Comparison of ENCODE assay signal across 18 mouse cellular contexts in the genomic region with DNA sequence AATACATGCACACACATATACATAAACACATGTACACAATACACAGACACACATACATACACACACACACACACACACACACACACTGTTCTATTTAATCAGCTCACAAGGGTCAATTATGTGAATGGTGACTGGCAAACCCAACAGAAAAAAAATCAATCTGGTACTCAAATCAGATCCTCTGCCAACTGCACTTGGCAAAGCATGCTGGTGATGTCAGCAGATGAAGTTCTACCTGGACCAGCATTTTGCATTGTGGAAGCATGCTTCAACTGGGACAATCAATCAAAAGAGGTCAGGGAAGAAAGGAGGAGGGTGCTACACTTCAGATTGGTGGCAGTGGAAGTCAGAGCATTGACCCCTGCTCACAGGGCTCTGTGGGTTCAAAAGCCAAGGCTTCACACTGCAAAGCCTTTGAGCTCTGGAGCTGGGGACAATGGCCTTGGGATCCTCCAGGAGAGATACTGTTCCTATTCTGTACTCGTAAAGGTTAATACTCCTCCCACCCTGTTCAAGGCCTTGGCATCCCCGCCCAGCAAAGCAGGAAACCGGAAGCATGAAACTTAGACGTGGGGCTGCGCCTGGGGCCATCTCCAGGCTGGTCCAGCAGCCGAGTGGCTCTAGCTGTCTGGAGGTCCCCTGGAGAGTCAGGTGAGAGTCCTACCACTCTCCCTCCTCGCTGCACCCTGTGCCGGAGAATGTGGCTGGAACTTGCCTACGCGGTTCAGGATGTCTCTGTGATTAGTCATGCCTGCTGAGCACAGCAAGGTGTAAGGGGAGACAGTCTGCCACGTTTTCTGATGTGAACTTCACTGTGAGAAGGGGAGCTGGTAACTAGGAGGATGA.
DNase-seq lines count a peak whose midpoint lies in the region; ATAC-seq lines count a peak whose summit lies in the region.
"Had no signal": no experiment of that assay in that cellular context is flagged by ENCODE, and none has a peak within 500 bp of the region (broad histone marks: within the 10 kb centered on the region; RNA-seq: fewer than 3 reads in every experiment).

No protein-coding gene starts in this region.

- peak; percentile 72 to 77 for DNase-seq in cerebellum, postnatal 10 days
- no peak for DNase-seq in cerebellum, adult 18-20 months
- DNase-seq in kidney, postnatal 25 days, result no peak
- peak; percentile 43 for DNase-seq in adrenal gland, postnatal 14 days
- DNase-seq in urinary bladder, postnatal 10 days (ENCODE audit: low spot score), result no peak
- DNase-seq: cerebellum, adult 9-10 months; layer of hippocampus, adult 9-11 months; lung, embryonic 14.5 days; lung, postnatal 4 days; thymus, postnatal 25 days had no signal

- peak; percentile 13; the same call in 1 of the 2 replicates for ATAC-seq in kidney, embryonic 16.5 days (ENCODE audit: low FRiP score, low TSS enrichment)
- ATAC-seq in intestine, embryonic 16.5 days, result peak; percentile 68
- ATAC-seq: forebrain, embryonic 15.5 days; hindbrain, embryonic 16.5 days had no signal

- no peaks in the 10 kb centered on the region for H3K9me3 ChIP-seq in kidney, embryonic 16.5 days (ENCODE audit: low read length)
- H3K9me3 ChIP-seq in intestine, embryonic 16.5 days (ENCODE audit: control insufficient read depth, low read length), result no peaks in the 10 kb centered on the region
- H3K9me3 ChIP-seq: forebrain, embryonic 15.5 days; heart, embryonic 12.5 days; limb, embryonic 15.5 days; midbrain, embryonic 10.5 days; neural tube, embryonic 12.5 days had no signal

- H3K27me3 ChIP-seq in kidney, embryonic 16.5 days (ENCODE audit: insufficient read depth, low read length), result no peaks in the 10 kb centered on the region
- no peaks in the 10 kb centered on the region for H3K27me3 ChIP-seq in intestine, embryonic 16.5 days (replicated peaks; ENCODE audit: control insufficient read depth, insufficient read depth, low read length)
- H3K27me3 ChIP-seq: forebrain, embryonic 15.5 days; heart, embryonic 12.5 days; limb, embryonic 15.5 days had no signal

- H3K4me3 ChIP-seq in kidney, embryonic 16.5 days (ENCODE audit: low read length), result no peak overlapping the region
- no peak overlapping the region for H3K4me3 ChIP-seq in intestine, embryonic 16.5 days (ENCODE audit: low read length)
- H3K4me3 ChIP-seq: forebrain, embryonic 15.5 days; heart, embryonic 12.5 days; limb, embryonic 15.5 days; midbrain, embryonic 10.5 days; neural tube, embryonic 12.5 days had no signal

- no peak overlapping the region for H3K4me2 ChIP-seq in kidney, embryonic 16.5 days (replicated peaks; ENCODE audit: low read depth, low read length)
- H3K4me2 ChIP-seq in intestine, embryonic 16.5 days (ENCODE audit: low read depth, low read length), result no peak overlapping the region
- H3K4me2 ChIP-seq: forebrain, embryonic 15.5 days; heart, embryonic 12.5 days; limb, embryonic 15.5 days; lung, embryonic 14.5 days; neural tube, embryonic 12.5 days had no signal

- H3K9ac ChIP-seq in kidney, embryonic 16.5 days (replicated peaks; ENCODE audit: low read length), result 0 out of 2 replicates have a peak overlapping the region, but pooled peaks have one; percentile 2
- H3K9ac ChIP-seq in intestine, embryonic 16.5 days (ENCODE audit: low read depth, low read length), result no peak overlapping the region; the same call in 1 of the 2 replicates
- H3K9ac ChIP-seq: forebrain, embryonic 15.5 days; heart, embryonic 12.5 days; limb, embryonic 15.5 days; lung, embryonic 14.5 days; neural tube, embryonic 12.5 days had no signal

- H3K36me3 ChIP-seq in kidney, embryonic 16.5 days (ENCODE audit: insufficient read depth, low read length), result no peaks in the 10 kb centered on the region
- no peaks in the 10 kb centered on the region for H3K36me3 ChIP-seq in intestine, embryonic 16.5 days (ENCODE audit: control insufficient read depth, insufficient read depth, low read length)
- H3K36me3 ChIP-seq: forebrain, embryonic 15.5 days; heart, embryonic 12.5 days; limb, embryonic 15.5 days; midbrain, embryonic 10.5 days; neural tube, embryonic 12.5 days had no signal

- WGBS in kidney, embryonic 16.5 days, result 29% methylated on average over 11 of the region's 11 CpGs
- 40% methylated on average over 11 of the region's 11 CpGs for WGBS in intestine, embryonic 16.5 days

- peaks cover 48% of the 10 kb centered on the region for H3K4me1 ChIP-seq in kidney, embryonic 16.5 days (ENCODE audit: insufficient read depth, low read length)
- peaks cover 19% of the 10 kb centered on the region for H3K4me1 ChIP-seq in intestine, embryonic 16.5 days (ENCODE audit: control insufficient read depth, insufficient read depth, low read length)

- H3K27ac ChIP-seq in kidney, embryonic 16.5 days (ENCODE audit: low read length), result peak overlapping the region; percentile 11; the same call in 1 of the 2 replicates
- peak overlapping the region; percentile 69; the same call in 1 of the 2 replicates for H3K27ac ChIP-seq in intestine, embryonic 16.5 days (ENCODE audit: low read length)
- H3K27ac ChIP-seq: forebrain, embryonic 15.5 days; limb, embryonic 15.5 days; midbrain, embryonic 10.5 days; neural tube, embryonic 12.5 days had no signal

Comparison
In these comparisons a context has a peak if more than half of its experiments do, and no peak if none do; other contexts are left out.
1. DNase-seq: peak in cerebellum, postnatal 10 days (2 of 2) and adrenal gland, postnatal 14 days (single experiment); none in cerebellum, adult 18-20 months (0 of 2), kidney, postnatal 25 days (0 of 2) and urinary bladder, postnatal 10 days (single experiment).